Mouse (Mus musculus) hindbrain, embryonic 16.5 days (tissue): Measurements from ENCODE around the gene Gigyf1. TPM values are rescaled to one million over a fixed set of nuclear protein-coding genes. Genes with fewer than 3 reads are reported as not detected.

Experiments
- ATAC-seq: fragments of 200-750 bp; cut with Nextera tagmentation; 2 replicates; pipeline ENCODE4 v1.8.0; 2017; ENCODE audit warnings: moderate TSS enrichment, moderate library complexity
- H3K27ac ChIP-seq: fragments of 300-500 bp; sonication (generic); 2 replicates; pipeline ENCODE4 v1.5.1; 2014; ENCODE audit warnings: low read depth, mild to moderate bottlenecking, control low read depth, low read length, moderate library complexity
- H3K27me3 ChIP-seq: fragments of 300-500 bp; sonication (generic); replicated peaks from 2 replicates; pipeline ENCODE4 v1.6.1; 2014; ENCODE audit warnings: low read length; ENCODE audit not compliant: control insufficient read depth, insufficient read depth
- H3K36me3 ChIP-seq: fragments of 300-500 bp; sonication (generic); 2 replicates; pipeline ENCODE4 v1.6.1; 2014; ENCODE audit warnings: mild to moderate bottlenecking, low read length, moderate library complexity, mixed read lengths; ENCODE audit not compliant: control insufficient read depth, insufficient read depth
- H3K4me1 ChIP-seq: fragments of 300-500 bp; sonication (generic); 2 replicates; pipeline ENCODE4 v1.6.1; 2014; ENCODE audit warnings: low read depth, low read length; ENCODE audit not compliant: control insufficient read depth, insufficient read depth
- H3K4me2 ChIP-seq: fragments of 300-500 bp; sonication (generic); 2 replicates; pipeline ENCODE4 v1.6.1; 2014; ENCODE audit warnings: mild to moderate bottlenecking, low read length, control low read depth, moderate library complexity
- H3K4me3 ChIP-seq: fragments of 300-500 bp; sonication (generic); 2 replicates; pipeline ENCODE4 v1.5.1; 2014; ENCODE audit warnings: mild to moderate bottlenecking, low read length, control low read depth, moderate library complexity
- H3K9ac ChIP-seq: fragments of 300-500 bp; sonication (generic); 2 replicates; pipeline ENCODE4 v1.6.1; 2014; ENCODE audit warnings: low read depth, mild to moderate bottlenecking, control low read depth, low read length, moderate library complexity
- H3K9me3 ChIP-seq: fragments of 300-500 bp; sonication (generic); 2 replicates; pipeline ENCODE4 v1.6.1; 2014; ENCODE audit warnings: mild to moderate bottlenecking, low read length, moderate library complexity; ENCODE audit not compliant: control insufficient read depth
- WGBS: fragments of 180-500 bp; shearing (Covaris S2); extraction: QIAGEN DNeasy Blood & Tissue Kit; methylation state at CpG from one replicate; pipeline ENCODE4 v1.1.7; 2014; 5-methylcytosine and 5-hydroxymethylcytosine counted together
- polyA plus RNA-seq: library from polyadenylated mRNA; unstranded; fragments of >200 nt; fragmentation: Nextera tagmentation; extraction: Ambion mirVana; gene quantifications from 2 replicates; pipeline ENCODE4 v1.2.1, GENCODE M21; 2015

Gigyf1 gene
- 11.8 and 16.3 TPM in 2 replicates for polyA plus RNA-seq

GRCm38 (mm10) chr5:137518436-137518835, at the start of gene Gigyf1:
Gene Gigyf1 (plus strand): TSS chr5:137518548.
- peaks cover 47% of the 10 kb centered on the region for H3K36me3 ChIP-seq
- WGBS, result 79% methylated on average over 5 of the region's 5 CpGs
- no peak for ATAC-seq

DNA sequence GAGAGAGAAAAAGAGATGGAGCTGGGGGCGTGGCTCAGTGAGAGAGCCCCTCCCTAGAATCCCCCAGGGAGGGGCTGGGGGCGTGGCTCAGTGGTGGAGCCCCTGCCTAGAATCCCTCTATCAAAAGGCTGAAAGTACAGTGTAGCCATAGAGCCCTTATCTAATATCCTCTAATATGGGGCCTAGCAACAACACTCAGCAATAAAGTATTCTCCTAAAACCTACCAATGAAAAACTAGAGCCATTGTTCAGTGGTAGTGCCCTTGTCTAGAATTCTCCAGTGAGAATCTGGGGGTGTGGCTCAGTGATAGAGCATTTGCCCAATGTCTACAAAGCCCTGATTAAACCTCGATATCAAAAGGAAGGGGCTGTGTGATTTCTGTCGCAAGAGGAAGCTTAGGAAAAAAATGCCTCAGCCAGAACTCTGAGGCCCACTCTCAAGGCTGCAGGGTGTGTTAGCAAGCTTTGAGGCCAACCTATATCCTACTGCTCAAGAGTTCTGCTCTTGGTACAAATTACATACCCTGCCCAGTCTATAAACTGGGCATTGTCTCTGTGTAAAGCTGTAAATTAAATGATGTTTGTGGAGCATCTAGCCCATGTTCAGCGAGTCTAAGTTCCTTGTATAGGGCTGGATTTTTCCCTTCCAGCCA, 46.0 kb upstream of the Gigyf1 start:
- WGBS, result 65% methylated on average over 5 of the region's 5 CpGs
- Histone ChIP-seq H3K9ac (no peak overlapping the region), H3K4me3 (no peak overlapping the region), H3K4me2 (no peak overlapping the region), H3K9me3 (no peaks in the 10 kb centered on the region), H3K36me3 (no peaks in the 10 kb centered on the region), H3K4me1 (no peaks in the 10 kb centered on the region), H3K27me3 (no peaks in the 10 kb centered on the region), H3K27ac (no peak overlapping the region)
- no peak for ATAC-seq

More at GRCm38 (mm10) chr5:137518436-137518835, at the start of gene Gigyf1:
- H3K9ac ChIP-seq, result no peak within 1 kb of the TSS
- H3K9me3 ChIP-seq, result no peaks in the 10 kb centered on the region
- H3K4me3 ChIP-seq, result no peak within 1 kb of the TSS
- H3K4me2 ChIP-seq, result no peak within 1 kb of the TSS
- peaks cover 14% of the 10 kb centered on the region for H3K4me1 ChIP-seq
- H3K27ac ChIP-seq, result no peak within 1 kb of the TSS
- no peaks in the 10 kb centered on the region for H3K27me3 ChIP-seq

DNA sequence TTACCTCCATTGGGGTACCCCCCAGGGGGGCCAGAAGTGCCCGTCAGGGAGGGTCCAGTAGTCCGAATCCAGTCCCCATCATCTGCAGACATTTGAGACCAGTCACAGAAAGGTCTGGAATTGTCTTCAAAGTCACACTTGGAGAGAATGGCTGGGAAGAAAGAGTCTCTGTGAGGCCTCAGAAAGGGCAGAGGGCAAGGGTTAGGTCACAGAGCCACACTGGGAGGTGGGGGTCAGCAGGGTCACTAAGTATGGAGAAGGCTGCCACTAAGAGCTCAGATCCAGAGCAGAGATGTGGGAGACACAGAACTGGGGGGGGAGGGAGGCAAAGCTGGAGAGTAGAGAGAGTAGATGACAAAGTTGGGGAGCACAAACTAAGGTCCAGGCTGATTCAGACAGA, 44.0 kb upstream of the Gigyf1 start:
- Histone ChIP-seq H3K9ac (no peak overlapping the region), H3K4me2 (no peak overlapping the region), H3K36me3 (no peaks in the 10 kb centered on the region), H3K4me1 (no peaks in the 10 kb centered on the region), H3K27me3 (no peaks in the 10 kb centered on the region), H3K27ac (no peak overlapping the region), H3K4me3 (no peak overlapping the region), H3K9me3 (no peaks in the 10 kb centered on the region)
- 17% methylated on average over 2 of the region's 2 CpGs for WGBS
- ATAC-seq, result no peak

DNA sequence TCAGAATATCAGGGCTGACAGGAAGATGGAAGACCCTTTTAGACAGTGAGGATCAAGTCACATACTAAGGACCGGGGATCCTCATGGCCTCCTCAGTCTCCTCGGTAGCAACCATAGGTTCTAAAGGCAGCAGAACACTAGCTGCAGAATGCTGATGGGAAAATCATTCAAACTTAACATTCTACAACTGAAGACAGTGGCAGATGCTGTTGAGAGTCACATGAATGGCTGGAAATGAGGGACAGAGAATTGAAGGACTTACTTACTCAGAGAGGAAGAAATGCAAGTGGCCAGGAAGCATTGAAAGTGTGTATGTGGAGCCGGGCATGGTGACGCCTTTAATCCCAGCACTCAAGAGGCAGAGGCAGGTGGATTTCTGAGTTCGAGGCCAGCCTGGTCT, 41.4 kb upstream of the Gigyf1 start, which contains the start of gene Zan:
Zan (minus strand) TSS at position 101 of the 400 bp plus-strand sequence.
- no peak within 1 kb of the TSS for H3K27ac ChIP-seq
- H3K9ac ChIP-seq, result no peak within 1 kb of the TSS
- no peaks in the 10 kb centered on the region for H3K36me3 ChIP-seq
- H3K4me2 ChIP-seq, result no peak within 1 kb of the TSS
- no peaks in the 10 kb centered on the region for H3K9me3 ChIP-seq
- no peak within 1 kb of the TSS for H3K4me3 ChIP-seq
- no peak for ATAC-seq
- H3K4me1 ChIP-seq, result no peaks in the 10 kb centered on the region; the same call in 1 of the 2 replicates
- no peaks in the 10 kb centered on the region for H3K27me3 ChIP-seq
- 83% methylated on average over 5 of the region's 5 CpGs for WGBS

DNA sequence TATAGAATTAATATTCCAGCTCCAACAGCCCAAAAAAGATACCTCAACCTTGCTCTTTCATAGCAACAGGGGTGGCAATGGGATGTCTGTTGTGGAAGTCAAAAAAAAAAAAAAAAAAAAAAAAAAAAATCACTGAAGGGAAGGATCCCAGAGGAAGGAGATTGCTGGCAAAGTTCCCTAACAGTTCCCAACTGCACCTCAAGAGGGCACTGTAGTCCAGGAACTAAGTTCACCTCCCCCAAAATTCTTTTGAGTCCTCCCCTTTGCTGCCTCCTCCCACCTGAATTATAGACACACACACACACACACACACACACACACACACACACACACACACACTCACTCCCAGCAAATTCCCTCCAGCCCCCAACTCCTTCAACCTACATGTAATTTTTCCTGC, 37.2 kb upstream of the Gigyf1 start:
- H3K9ac ChIP-seq, result no peak overlapping the region
- ATAC-seq, result no peak

GRCm38 (mm10) chr5:137481897-137482296, 36.5 kb upstream of the Gigyf1 start:
- WGBS, result 14% methylated on average over 8 of the region's 8 CpGs
- Histone ChIP-seq H3K27ac (no peak overlapping the region), H3K4me3 (no peak overlapping the region), H3K9ac (no peak overlapping the region; the same call in 1 of the 2 replicates), H3K4me2 (no peak overlapping the region), H3K9me3 (no peaks in the 10 kb centered on the region), H3K27me3 (peaks cover 15% of the 10 kb centered on the region), H3K36me3 (no peaks in the 10 kb centered on the region), H3K4me1 (peaks cover 9% of the 10 kb centered on the region)
- no peak for ATAC-seq

More for the DNA sequence above, 37.2 kb upstream of the Gigyf1 start:
- Histone ChIP-seq H3K4me3 (no peak overlapping the region), H3K36me3 (no peaks in the 10 kb centered on the region), H3K27me3 (peaks cover 13% of the 10 kb centered on the region), H3K9me3 (no peaks in the 10 kb centered on the region), H3K4me2 (no peak overlapping the region), H3K4me1 (peaks cover 9% of the 10 kb centered on the region), H3K27ac (no peak overlapping the region)

- 4% methylated on average over 30 of the region's 30 CpGs for WGBS
- peak overlapping the region; percentile 5 for H3K9ac ChIP-seq
- no peaks in the 10 kb centered on the region for H3K36me3 ChIP-seq
- H3K4me3 ChIP-seq, result peak overlapping the region; percentile 8; the same call in 1 of the 2 replicates
- no peak for ATAC-seq
- no peak overlapping the region for H3K27ac ChIP-seq
- H3K4me1 ChIP-seq, result peaks cover 9% of the 10 kb centered on the region
- peak overlapping the region; percentile 35 for H3K4me2 ChIP-seq
- peaks cover 15% of the 10 kb centered on the region for H3K27me3 ChIP-seq
- no peaks in the 10 kb centered on the region for H3K9me3 ChIP-seq
These were observed 33.1 kb upstream of the Gigyf1 start for GRCm38 (mm10) chr5:137485071-137485850.

- no peaks in the 10 kb centered on the region for H3K36me3 ChIP-seq
- H3K27me3 ChIP-seq, result peaks cover 15% of the 10 kb centered on the region
- H3K27ac ChIP-seq, result no peak overlapping the region
- peak overlapping the region; percentile 35 for H3K4me2 ChIP-seq
- peak overlapping the region; percentile 8 for H3K4me3 ChIP-seq
- H3K9ac ChIP-seq, result peak overlapping the region; percentile 5; the same call in 1 of the 2 replicates
- WGBS, result under 1% methylated on average over 17 of the region's 17 CpGs
- H3K9me3 ChIP-seq, result no peaks in the 10 kb centered on the region
- no peak for ATAC-seq
- H3K4me1 ChIP-seq, result peaks cover 9% of the 10 kb centered on the region
These were observed 32.5 kb upstream of the Gigyf1 start for GRCm38 (mm10) chr5:137485851-137486155.

DNA sequence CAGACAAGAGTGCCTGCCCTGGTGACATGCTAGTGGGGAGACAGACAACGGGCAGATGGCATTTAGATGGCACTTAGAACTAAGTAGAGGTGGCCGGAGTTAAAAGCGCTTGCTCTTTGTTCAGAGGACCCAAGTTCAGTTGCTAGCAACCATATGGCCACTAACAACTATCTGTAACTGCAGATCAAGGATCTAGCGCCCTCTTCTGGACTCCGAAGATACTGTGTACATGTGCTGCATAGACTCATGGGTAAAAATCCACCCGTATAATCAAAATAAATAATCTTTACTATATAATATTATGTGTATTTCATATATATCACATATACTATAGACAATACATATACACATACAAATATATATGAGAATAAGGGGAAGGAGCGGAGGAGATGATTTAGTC, 30.7 kb upstream of the Gigyf1 start:
- Histone ChIP-seq H3K9me3 (no peaks in the 10 kb centered on the region), H3K4me1 (peaks cover 9% of the 10 kb centered on the region), H3K27me3 (peaks cover 15% of the 10 kb centered on the region), H3K9ac (no peak overlapping the region), H3K4me2 (no peak overlapping the region), H3K27ac (no peak overlapping the region), H3K4me3 (no peak overlapping the region), H3K36me3 (no peaks in the 10 kb centered on the region)
- no peak for ATAC-seq
- WGBS, result 89% methylated on average over 7 of the region's 7 CpGs
